Mouse (Mus musculus): ENCODE measurements around the gene Syt17. TPM values are rescaled to one million over a fixed set of nuclear protein-coding genes. Genes with fewer than 3 reads are reported as not detected.
A peak's percentile ranks its signal among the peaks of the same experiment; 100 is the strongest.

Gene Syt17
- polyA plus RNA-seq, 2 experiments = 1.6 to 2.0 TPM

DNA sequence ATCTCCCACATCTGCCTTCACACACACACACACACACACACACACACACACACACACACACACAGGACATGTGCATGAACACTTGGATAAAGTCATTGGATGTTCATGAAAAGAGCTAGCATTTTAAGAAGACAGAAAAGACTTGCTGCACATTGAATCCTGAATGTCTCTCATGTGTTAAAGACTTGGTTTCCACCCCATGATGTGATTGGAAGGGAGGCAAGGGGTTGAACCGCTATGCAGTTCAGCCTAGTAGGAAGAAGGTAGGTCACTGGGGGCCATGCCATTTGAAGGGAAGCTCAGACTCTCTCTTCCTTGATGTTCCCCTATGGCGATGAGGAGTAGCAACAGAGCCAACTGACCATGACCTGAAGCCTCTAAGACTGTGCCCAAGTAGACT is 34.0 kb upstream of the Syt17 start:
- H3K27ac ChIP-seq (replicated peaks; ENCODE audit: low read depth, low read length) = no peak overlapping the region

DNA sequence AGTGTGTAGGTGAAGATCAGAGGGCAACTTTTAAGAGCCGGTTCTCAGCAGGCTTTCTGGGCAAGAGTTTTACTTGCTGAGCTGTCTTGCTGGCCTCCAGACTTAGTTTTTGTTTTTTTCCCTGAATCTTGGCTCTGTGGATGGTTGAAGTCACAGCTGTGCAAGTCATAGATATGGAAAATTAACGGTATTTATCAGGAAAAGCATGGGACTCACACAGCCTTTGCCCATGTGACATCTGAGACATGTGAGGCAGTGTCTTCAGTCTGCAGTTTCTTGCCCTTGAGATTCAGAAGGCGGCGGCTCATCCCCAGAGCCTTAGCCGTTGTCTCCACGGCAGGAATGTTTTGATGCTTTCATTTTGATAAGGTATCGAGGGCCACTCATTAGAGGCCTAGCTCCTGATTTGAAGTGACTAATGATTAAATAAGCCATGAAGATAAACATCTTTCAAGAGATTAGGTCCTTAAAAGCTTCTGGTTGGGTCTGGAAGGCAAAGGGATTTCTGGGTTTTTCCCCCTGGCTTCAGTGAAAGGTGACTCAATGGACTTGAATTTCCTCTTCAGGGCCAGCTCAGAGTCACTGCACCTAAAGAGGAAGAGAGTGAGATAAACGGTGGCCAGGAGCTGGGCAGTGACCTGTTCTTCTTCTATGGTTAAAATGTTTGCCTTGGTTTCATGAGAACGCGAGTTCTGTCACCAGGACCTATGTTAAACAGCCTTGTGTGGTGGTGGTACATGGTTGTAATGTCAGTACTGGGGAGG is 33.2 kb upstream of the Syt17 start:
- Histone ChIP-seq H3K4me1 (ENCODE audit: control insufficient read depth, insufficient read depth, low read length) (0 out of 2 replicates have a peak, but pooled peaks cover 7% of the 10 kb centered on the region), H3K4me2 (replicated peaks; ENCODE audit: low read depth, low read length, severe bottlenecking) (no peak overlapping the region), H3K27ac (replicated peaks; ENCODE audit: low read depth, low read length) (no peak overlapping the region), H3K9me3 (ENCODE audit: control insufficient read depth, low read length) (no peaks in the 10 kb centered on the region), H3K27me3 (ENCODE audit: control insufficient read depth, insufficient read depth, low read length) (no peaks in the 10 kb centered on the region), H3K4me3 (replicated peaks; ENCODE audit: low read length) (no peak overlapping the region), H3K9ac (ENCODE audit: low read depth, low read length, severe bottlenecking) (no peak overlapping the region), H3K36me3 (ENCODE audit: control insufficient read depth, insufficient read depth, low read length) (peaks cover 16% of the 10 kb centered on the region; the same call in 1 of the 2 replicates)
- WGBS = 84% methylated on average over 10 of the region's 10 CpGs
- TF ChIP-seq POLR2A (IDR thresholded peaks at IDR 0.05; ENCODE audit: borderline replicate concordance, extremely low read depth, insufficient read depth, insufficient read length) = no peak
- DNase-seq (ENCODE audit: low spot score) (no peak), ATAC-seq (ENCODE audit: low FRiP score, low read depth) (no peak)

More for the DNA sequence above, 34.0 kb upstream of the Syt17 start:
- ATAC-seq (ENCODE audit: low FRiP score, low read depth) = no peak
- H3K9me3 ChIP-seq (ENCODE audit: control insufficient read depth, low read length) = no peaks in the 10 kb centered on the region
- H3K4me2 ChIP-seq (replicated peaks; ENCODE audit: low read depth, low read length, severe bottlenecking) = no peak overlapping the region
- no peak for TF ChIP-seq POLR2A (IDR thresholded peaks at IDR 0.05; ENCODE audit: borderline replicate concordance, extremely low read depth, insufficient read depth, insufficient read length)
- DNase-seq (ENCODE audit: low spot score) = no peak
- 87% methylated on average over 2 of the region's 2 CpGs for WGBS
- no peak overlapping the region for H3K4me3 ChIP-seq (replicated peaks; ENCODE audit: low read length)
- H3K4me1 ChIP-seq (ENCODE audit: control insufficient read depth, insufficient read depth, low read length) = peaks cover 10% of the 10 kb centered on the region; the same call in 1 of the 2 replicates
- H3K9ac ChIP-seq (ENCODE audit: low read depth, low read length, severe bottlenecking) = no peak overlapping the region
- peaks cover 18% of the 10 kb centered on the region; the same call in 1 of the 2 replicates for H3K36me3 ChIP-seq (ENCODE audit: control insufficient read depth, insufficient read depth, low read length)
- H3K27me3 ChIP-seq (ENCODE audit: control insufficient read depth, insufficient read depth, low read length) = no peaks in the 10 kb centered on the region

DNA sequence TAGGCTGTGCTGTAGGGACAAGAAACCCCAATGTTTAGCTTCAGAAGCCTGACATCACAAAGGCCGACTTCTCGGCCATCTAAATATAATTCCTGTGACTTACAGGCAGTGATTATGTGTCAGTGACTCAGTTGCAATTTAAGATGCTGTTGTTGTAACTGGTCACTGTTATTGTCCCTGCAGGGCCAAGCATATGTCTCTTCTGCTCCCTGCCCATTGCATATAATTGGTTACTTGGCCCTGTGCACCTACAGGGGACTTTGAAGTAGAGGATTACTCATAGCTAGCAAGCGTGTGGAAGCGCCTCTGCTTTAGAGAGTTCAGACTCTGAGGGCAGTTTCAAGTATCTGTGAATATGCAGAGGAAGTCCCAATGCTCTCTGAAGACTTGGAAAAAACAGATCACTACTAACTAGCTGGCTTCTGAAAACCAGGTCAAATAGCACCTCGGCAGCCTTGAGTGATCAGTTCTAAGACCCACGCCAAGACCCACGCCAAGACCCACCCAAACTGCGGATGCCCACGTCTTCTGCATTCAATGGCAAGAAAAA is 32.2 kb upstream of the Syt17 start:
- H3K4me1 ChIP-seq (ENCODE audit: control insufficient read depth, insufficient read depth, low read length) = 0 out of 2 replicates have a peak, but pooled peaks cover 7% of the 10 kb centered on the region
- no peak overlapping the region for H3K9ac ChIP-seq (ENCODE audit: low read depth, low read length, severe bottlenecking)
- H3K9me3 ChIP-seq (ENCODE audit: control insufficient read depth, low read length) = no peaks in the 10 kb centered on the region
- no peak for DNase-seq (ENCODE audit: low spot score)
- ATAC-seq (ENCODE audit: low FRiP score, low read depth) = no peak
- H3K27me3 ChIP-seq (ENCODE audit: control insufficient read depth, insufficient read depth, low read length) = no peaks in the 10 kb centered on the region
- no peak overlapping the region for H3K27ac ChIP-seq (replicated peaks; ENCODE audit: low read depth, low read length)
- peaks cover 7% of the 10 kb centered on the region; the same call in 1 of the 2 replicates for H3K36me3 ChIP-seq (ENCODE audit: control insufficient read depth, insufficient read depth, low read length)
- WGBS = 88% methylated on average over 9 of the region's 9 CpGs
- no peak overlapping the region for H3K4me3 ChIP-seq (replicated peaks; ENCODE audit: low read length)
- TF ChIP-seq POLR2A (IDR thresholded peaks at IDR 0.05; ENCODE audit: borderline replicate concordance, extremely low read depth, insufficient read depth, insufficient read length) = no peak
- no peak overlapping the region for H3K4me2 ChIP-seq (replicated peaks; ENCODE audit: low read depth, low read length, severe bottlenecking)

DNA sequence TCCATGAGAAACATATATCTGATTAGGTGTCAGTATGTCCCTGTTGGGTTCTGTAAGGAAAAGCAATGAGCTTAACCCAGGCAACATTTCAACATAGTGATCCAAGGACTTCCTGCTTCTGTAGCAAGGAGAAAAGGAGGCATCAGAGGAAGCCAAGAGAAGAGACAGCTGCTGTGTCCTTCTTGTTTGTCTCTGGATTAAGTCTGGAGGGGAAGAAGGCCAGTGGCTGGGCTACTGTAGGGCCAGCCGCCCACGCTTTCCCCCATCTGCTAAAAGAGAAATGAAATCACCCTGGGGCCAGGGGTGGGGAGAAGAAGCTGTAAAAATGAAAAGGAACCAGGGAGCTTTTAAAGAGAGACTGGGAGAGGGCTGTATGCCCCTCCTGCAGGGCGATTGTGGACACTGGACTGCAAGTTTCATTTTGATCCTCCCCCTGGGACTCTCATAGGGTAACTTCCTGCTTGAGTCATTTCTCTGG is 30.9 kb upstream of the Syt17 start:
- H3K9me3 ChIP-seq (ENCODE audit: control insufficient read depth, low read length) = no peaks in the 10 kb centered on the region
- H3K9ac ChIP-seq (ENCODE audit: low read depth, low read length, severe bottlenecking) = no peak overlapping the region
- ATAC-seq (ENCODE audit: low FRiP score, low read depth) (0 out of 2 replicates have a peak, but pooled peaks have one; percentile 25), DNase-seq (ENCODE audit: low spot score) (peak; percentile 19)
- no peaks in the 10 kb centered on the region for H3K27me3 ChIP-seq (ENCODE audit: control insufficient read depth, insufficient read depth, low read length)
- 26% methylated on average over 3 of the region's 3 CpGs for WGBS
- no peak overlapping the region for H3K4me2 ChIP-seq (replicated peaks; ENCODE audit: low read depth, low read length, severe bottlenecking)
- no peak overlapping the region for H3K4me3 ChIP-seq (replicated peaks; ENCODE audit: low read length)
- no peak for TF ChIP-seq POLR2A (IDR thresholded peaks at IDR 0.05; ENCODE audit: borderline replicate concordance, extremely low read depth, insufficient read depth, insufficient read length)
- no peaks in the 10 kb centered on the region for H3K36me3 ChIP-seq (ENCODE audit: control insufficient read depth, insufficient read depth, low read length)
- H3K27ac ChIP-seq (replicated peaks; ENCODE audit: low read depth, low read length) = no peak overlapping the region
- 0 out of 2 replicates have a peak, but pooled peaks cover 7% of the 10 kb centered on the region for H3K4me1 ChIP-seq (ENCODE audit: control insufficient read depth, insufficient read depth, low read length)

DNA sequence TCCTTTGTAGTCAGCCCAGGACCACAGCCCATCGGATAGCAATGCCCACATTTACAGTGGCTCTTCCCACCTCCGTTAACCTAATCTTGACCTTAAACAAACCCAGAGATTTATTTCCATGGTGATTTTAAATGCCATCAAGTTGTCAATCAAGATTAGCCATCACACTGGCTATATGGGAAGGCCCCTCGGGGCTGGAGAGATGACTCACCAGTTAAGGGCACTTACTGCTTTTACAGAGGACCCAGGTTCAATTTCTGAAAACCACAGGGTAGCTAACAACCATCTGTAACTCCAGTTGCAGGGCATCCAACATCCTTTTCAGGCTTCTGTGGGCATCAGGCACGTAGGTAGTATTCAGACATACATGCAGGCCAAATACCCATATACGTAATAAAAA is 28.4 kb upstream of the Syt17 start:
- no peak overlapping the region for H3K27ac ChIP-seq (replicated peaks; ENCODE audit: low read depth, low read length)
- no peaks in the 10 kb centered on the region for H3K27me3 ChIP-seq (ENCODE audit: control insufficient read depth, insufficient read depth, low read length)
- 50% methylated on average over 5 of the region's 5 CpGs for WGBS
- no peak overlapping the region for H3K4me2 ChIP-seq (replicated peaks; ENCODE audit: low read depth, low read length, severe bottlenecking)
- H3K36me3 ChIP-seq (ENCODE audit: control insufficient read depth, insufficient read depth, low read length) = no peaks in the 10 kb centered on the region
- no peak overlapping the region for H3K4me3 ChIP-seq (replicated peaks; ENCODE audit: low read length)
- TF ChIP-seq POLR2A (IDR thresholded peaks at IDR 0.05; ENCODE audit: borderline replicate concordance, extremely low read depth, insufficient read depth, insufficient read length) = no peak
- DNase-seq (ENCODE audit: low spot score) (no peak), ATAC-seq (ENCODE audit: low FRiP score, low read depth) (no peak)
- H3K9me3 ChIP-seq (ENCODE audit: control insufficient read depth, low read length) = no peaks in the 10 kb centered on the region
- H3K9ac ChIP-seq (ENCODE audit: low read depth, low read length, severe bottlenecking) = no peak overlapping the region
- H3K4me1 ChIP-seq (ENCODE audit: control insufficient read depth, insufficient read depth, low read length) = 0 out of 2 replicates have a peak, but pooled peaks cover 7% of the 10 kb centered on the region

Data from limb, embryonic 14.5 days (tissue).